Mouse (Mus musculus) T-cell, adult 2 months (primary cell): ENCODE data around the gene Klhl3.

Experiments used
- DNase-seq: peaks from one replicate; pipeline ENCODE4 v3.0.0; 2022; ENCODE audit warnings: low spot score

The Klhl3 gene

GRCm38 (mm10) chr13:58066496-58067389 is 46.6 kb downstream of the Klhl3 start:
- peak; percentile 42 for DNase-seq

GRCm38 (mm10) chr13:58066081-58066495 is 47.3 kb downstream of the Klhl3 start:
- DNase-seq: no peak

GRCm38 (mm10) chr13:58065316-58065715 is 48.1 kb downstream of the Klhl3 start:
- no peak for DNase-seq

GRCm38 (mm10) chr13:58057953-58058870 is 55.2 kb downstream of the Klhl3 start:
- no peak for DNase-seq

- no peak for DNase-seq
Measured at GRCm38 (mm10) chr13:58056618-58057017, 56.8 kb downstream of the Klhl3 start.

GRCm38 (mm10) chr13:58053628-58054027 is 59.8 kb downstream of the Klhl3 start:
- DNase-seq: no peak

- DNase-seq: no peak
Measured at GRCm38 (mm10) chr13:58051654-58052053, 61.7 kb downstream of the Klhl3 start.

- DNase-seq: no peak
Measured at GRCm38 (mm10) chr13:58051251-58051650, 62.1 kb downstream of the Klhl3 start.

GRCm38 (mm10) chr13:58049121-58049520 is 64.3 kb downstream of the Klhl3 start:
- no peak for DNase-seq

- DNase-seq: no peak
Measured at GRCm38 (mm10) chr13:58048076-58048475, 65.3 kb downstream of the Klhl3 start.

GRCm38 (mm10) chr13:58046178-58046577 is 67.2 kb downstream of the Klhl3 start:
- no peak for DNase-seq

- DNase-seq: no peak
Measured at GRCm38 (mm10) chr13:58045278-58045677, 68.1 kb downstream of the Klhl3 start.

- no peak for DNase-seq
Measured at GRCm38 (mm10) chr13:58043278-58043677, 70.1 kb downstream of the Klhl3 start.

- DNase-seq: no peak
Measured at GRCm38 (mm10) chr13:58040112-58040511, 73.3 kb downstream of the Klhl3 start.

GRCm38 (mm10) chr13:58037506-58037905 is 75.9 kb downstream of the Klhl3 start:
- no peak for DNase-seq

- no peak for DNase-seq
Measured at GRCm38 (mm10) chr13:58035470-58036156, 77.8 kb downstream of the Klhl3 start.

- DNase-seq: no peak
Measured at GRCm38 (mm10) chr13:58034985-58035384, 78.4 kb downstream of the Klhl3 start.

GRCm38 (mm10) chr13:58034507-58034906 is 78.9 kb downstream of the Klhl3 start:
- no peak for DNase-seq

GRCm38 (mm10) chr13:58031755-58032154 is 81.6 kb downstream of the Klhl3 start:
- DNase-seq: peak; percentile 53

- DNase-seq: no peak
Measured at GRCm38 (mm10) chr13:58027115-58027514, 86.3 kb downstream of the Klhl3 start.

- DNase-seq: no peak
Measured at GRCm38 (mm10) chr13:58025701-58026414, 87.5 kb downstream of the Klhl3 start.
